Mouse (Mus musculus) heart, embryonic 11.5 days (tissue): ENCODE results near the gene Pld6. TPM values are rescaled to one million over a fixed set of nuclear protein-coding genes. Genes with fewer than 3 reads are reported as not detected.

Experiments used
- ATAC-seq: fragments of 200-750 bp; cut with Nextera tagmentation; replicated peaks from 2 replicates; pipeline ENCODE4 v1.8.0; 2017; ENCODE audit warnings: moderate library complexity; ENCODE audit not compliant: insufficient number of reproducible peaks, low FRiP score, low TSS enrichment
- H3K27ac ChIP-seq: fragments of 300-500 bp; sonication (generic); 2 replicates; pipeline ENCODE4 v1.5.1; 2014; ENCODE audit warnings: mild to moderate bottlenecking, low read depth, low read length
- H3K27me3 ChIP-seq: fragments of 300-500 bp; sonication (generic); 2 replicates; pipeline ENCODE4 v1.6.1; 2014; ENCODE audit warnings: mild to moderate bottlenecking, low read length, mixed read lengths; ENCODE audit not compliant: control insufficient read depth, insufficient read depth
- H3K36me3 ChIP-seq: fragments of 300-500 bp; sonication (generic); 2 replicates; pipeline ENCODE4 v1.6.1; 2014; ENCODE audit warnings: mild to moderate bottlenecking, low read length, moderate library complexity, mixed read lengths; ENCODE audit not compliant: control insufficient read depth, insufficient read depth
- H3K4me1 ChIP-seq: fragments of 300-500 bp; sonication (generic); 2 replicates; pipeline ENCODE4 v1.6.1; 2014; ENCODE audit warnings: low read length; ENCODE audit not compliant: control insufficient read depth, insufficient read depth
- H3K4me2 ChIP-seq: fragments of 300-500 bp; sonication (generic); 2 replicates; pipeline ENCODE4 v1.6.1; 2014; ENCODE audit warnings: mild to moderate bottlenecking, moderate library complexity
- H3K4me3 ChIP-seq: fragments of 300-500 bp; sonication (generic); 2 replicates; pipeline ENCODE4 v1.5.1; 2014; ENCODE audit warnings: low read depth, low read length
- H3K9ac ChIP-seq: fragments of 300-500 bp; sonication (generic); 2 replicates; pipeline ENCODE4 v1.6.1; 2014; ENCODE audit warnings: mild to moderate bottlenecking, low read depth, low read length, moderate library complexity
- H3K9me3 ChIP-seq: fragments of 300-500 bp; sonication (generic); replicated peaks from 2 replicates; pipeline ENCODE4 v1.6.1; 2016; ENCODE audit warnings: low read length; ENCODE audit not compliant: control insufficient read depth
- WGBS: fragments of 180-500 bp; shearing (Covaris S2); extraction: QIAGEN DNeasy Blood & Tissue Kit; methylation state at CpG from one replicate; pipeline ENCODE4 v1.1.7; 2014; ENCODE audit not compliant: insufficient replicate concordance; 5-methylcytosine and 5-hydroxymethylcytosine counted together
- polyA plus RNA-seq: library from polyadenylated mRNA; unstranded; fragments of >200 nt; fragmentation: Nextera tagmentation; extraction: Ambion mirVana; gene quantifications from 2 replicates; pipeline ENCODE4 v1.2.1, GENCODE M21; 2014

Pld6 gene
- polyA plus RNA-seq, 1 experiment from 2014 or later = 1.2 TPM

DNA sequence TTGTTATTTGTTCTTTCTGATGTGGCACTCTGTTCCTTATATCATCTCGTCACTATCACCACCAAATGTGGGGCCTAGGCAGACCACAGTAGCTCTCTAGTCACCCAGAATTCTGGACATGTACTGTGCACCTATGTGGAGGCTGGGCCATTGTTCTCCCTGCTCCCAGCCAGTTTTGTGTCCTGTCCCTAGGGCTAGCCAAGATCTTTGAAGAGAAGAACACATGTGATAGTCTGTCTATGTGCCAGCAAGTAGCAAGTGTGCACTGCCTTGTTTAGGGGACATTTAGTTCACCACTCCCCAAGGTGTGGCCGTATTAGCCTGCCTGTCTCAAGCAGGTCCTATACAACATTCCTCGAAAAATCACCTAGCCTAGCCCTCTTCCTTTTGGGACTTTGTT lies 38.4 kb downstream of the Pld6 start:
- no peaks in the 10 kb centered on the region for H3K27me3 ChIP-seq
- 89% methylated on average over 3 of the region's 3 CpGs for WGBS
- no peak overlapping the region for H3K4me2 ChIP-seq
- peaks cover 34% of the 10 kb centered on the region for H3K36me3 ChIP-seq
- H3K4me1 ChIP-seq = no peaks in the 10 kb centered on the region
- no peaks in the 10 kb centered on the region for H3K9me3 ChIP-seq
- no peak for ATAC-seq
- H3K9ac ChIP-seq = no peak overlapping the region
- H3K4me3 ChIP-seq = no peak overlapping the region
- no peak overlapping the region for H3K27ac ChIP-seq

DNA sequence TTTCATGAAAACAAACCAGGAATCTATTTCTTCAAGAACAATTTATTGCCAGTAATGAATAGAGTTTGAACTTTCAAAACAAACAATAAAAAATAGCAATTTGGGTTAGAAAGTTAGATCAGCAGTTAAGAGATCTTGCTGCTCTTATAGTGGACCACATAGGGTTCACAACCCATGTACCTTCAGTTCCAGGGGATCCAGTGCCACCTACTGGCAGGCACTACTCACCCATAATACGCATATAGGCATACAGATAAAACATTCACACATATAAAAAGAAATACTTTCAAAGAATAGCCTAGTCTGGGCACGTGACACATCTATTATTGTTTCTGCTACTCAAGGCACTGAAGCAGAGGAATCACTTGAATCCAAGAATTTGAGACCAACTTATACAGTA lies 40.8 kb downstream of the Pld6 start:
- Histone ChIP-seq H3K9me3 (no peaks in the 10 kb centered on the region), H3K27me3 (no peaks in the 10 kb centered on the region), H3K4me3 (no peak overlapping the region), H3K4me2 (no peak overlapping the region), H3K36me3 (peaks cover 34% of the 10 kb centered on the region), H3K27ac (no peak overlapping the region), H3K9ac (no peak overlapping the region), H3K4me1 (no peaks in the 10 kb centered on the region)
- no peak for ATAC-seq
- WGBS = 93% methylated on average over 2 of the region's 2 CpGs

DNA sequence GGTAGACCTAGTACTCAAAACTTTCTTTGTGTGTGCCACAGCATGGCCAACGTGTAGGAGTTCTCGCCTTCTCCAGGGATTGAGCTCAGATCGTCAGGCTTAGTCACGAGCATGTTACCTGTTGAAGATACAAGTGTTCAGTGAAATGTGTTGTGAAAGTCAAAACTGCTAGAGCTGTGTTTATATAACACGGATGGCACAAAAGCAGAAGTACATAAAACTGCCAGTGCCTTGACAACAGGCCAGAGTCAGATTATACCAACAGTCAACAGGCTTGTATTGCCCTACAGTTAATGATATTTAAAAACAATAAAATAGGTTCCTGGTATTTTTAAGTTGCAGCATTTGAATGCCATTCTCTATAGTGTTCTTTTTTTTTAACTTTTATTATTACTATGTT lies 41.6 kb downstream of the Pld6 start:
- H3K27me3 ChIP-seq = no peaks in the 10 kb centered on the region

DNA sequence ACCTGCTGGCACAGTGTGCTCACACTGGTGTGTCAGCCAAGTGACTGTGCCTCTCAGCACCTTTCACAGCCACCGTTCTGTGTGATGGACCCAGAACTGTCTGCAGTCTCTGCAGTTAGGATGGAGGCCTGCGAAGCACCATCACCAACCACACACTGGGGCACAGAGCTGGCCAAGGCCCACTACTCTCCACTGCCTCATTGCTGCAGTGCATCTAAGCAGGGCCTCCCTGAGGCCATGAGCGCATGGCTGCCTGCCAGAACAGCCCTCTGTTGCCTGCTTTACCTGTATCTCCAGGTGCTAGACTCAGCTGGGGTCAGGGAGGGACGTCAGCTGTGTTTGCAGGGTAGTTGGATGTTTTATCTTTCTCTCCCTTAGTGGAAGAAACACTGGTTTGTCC lies 43.1 kb downstream of the Pld6 start:
- H3K36me3 ChIP-seq = peaks cover 41% of the 10 kb centered on the region
- WGBS = 87% methylated on average over 4 of the region's 4 CpGs

More for the DNA sequence above, 41.6 kb downstream of the Pld6 start:
- no peaks in the 10 kb centered on the region for H3K9me3 ChIP-seq
- WGBS = 85% methylated on average over 5 of the region's 5 CpGs
- ATAC-seq = no peak
- H3K4me1 ChIP-seq = no peaks in the 10 kb centered on the region
- no peak overlapping the region for H3K27ac ChIP-seq
- H3K4me2 ChIP-seq = no peak overlapping the region
- H3K9ac ChIP-seq = no peak overlapping the region
- H3K36me3 ChIP-seq = peaks cover 41% of the 10 kb centered on the region
- H3K4me3 ChIP-seq = no peak overlapping the region

DNA sequence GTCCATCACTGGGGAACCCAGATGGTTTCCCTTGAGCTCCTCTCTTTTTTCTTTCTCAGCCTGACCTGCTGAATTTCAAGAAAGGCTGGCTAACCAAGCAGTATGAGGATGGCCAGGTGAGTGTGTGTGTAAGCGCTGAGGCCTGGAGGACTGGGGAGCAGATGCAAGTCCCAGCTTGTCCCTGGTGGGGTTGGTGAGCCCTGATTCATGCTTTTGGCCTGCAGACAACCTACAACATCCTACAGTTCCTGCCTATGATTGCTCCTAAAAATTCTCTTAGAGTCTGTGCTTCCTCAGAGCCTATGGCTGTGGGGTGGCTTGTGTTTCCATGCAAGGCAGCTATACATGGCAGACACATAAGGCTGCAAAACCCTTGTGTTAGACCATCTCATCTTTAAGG lies 43.7 kb downstream of the Pld6 start:
- no peak for ATAC-seq
- Histone ChIP-seq H3K36me3 (peaks cover 41% of the 10 kb centered on the region), H3K9me3 (no peaks in the 10 kb centered on the region), H3K9ac (no peak overlapping the region), H3K27ac (no peak overlapping the region), H3K4me1 (no peaks in the 10 kb centered on the region), H3K27me3 (no peaks in the 10 kb centered on the region), H3K4me2 (no peak overlapping the region), H3K4me3 (no peak overlapping the region)
- WGBS = 92% methylated on average over 1 of the region's 1 CpGs

More for the DNA sequence above, 43.1 kb downstream of the Pld6 start:
- 0 out of 2 replicates have a peak, but pooled peaks have one; percentile 46 for ATAC-seq
- no peak overlapping the region for H3K27ac ChIP-seq
- no peaks in the 10 kb centered on the region for H3K27me3 ChIP-seq
- no peaks in the 10 kb centered on the region for H3K4me1 ChIP-seq
- no peaks in the 10 kb centered on the region for H3K9me3 ChIP-seq
- no peak overlapping the region for H3K4me3 ChIP-seq
- H3K9ac ChIP-seq = no peak overlapping the region
- H3K4me2 ChIP-seq = no peak overlapping the region

DNA sequence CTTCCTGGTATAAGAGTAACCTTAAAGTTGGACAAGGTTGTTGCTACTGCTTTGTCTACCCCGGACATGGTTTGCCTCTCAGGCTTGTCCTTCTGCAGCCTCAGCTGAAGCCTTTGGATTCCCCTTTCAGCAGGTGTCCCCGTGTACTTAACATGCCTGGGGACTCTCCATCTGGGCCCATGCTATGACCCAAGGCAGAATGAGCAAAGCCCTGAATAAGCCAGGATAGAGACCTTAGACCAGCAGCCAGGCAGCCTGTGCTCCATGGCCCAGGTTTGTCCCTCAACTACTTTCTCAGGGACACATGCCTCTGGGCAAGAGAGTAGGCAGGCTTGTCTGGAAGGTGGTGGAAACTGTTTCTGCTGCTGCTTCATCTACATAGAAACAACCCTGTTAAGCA lies 44.1 kb downstream of the Pld6 start:
- Histone ChIP-seq H3K4me1 (no peaks in the 10 kb centered on the region), H3K4me3 (no peak overlapping the region), H3K27ac (no peak overlapping the region), H3K9ac (no peak overlapping the region), H3K36me3 (peaks cover 44% of the 10 kb centered on the region), H3K27me3 (no peaks in the 10 kb centered on the region), H3K4me2 (no peak overlapping the region), H3K9me3 (no peaks in the 10 kb centered on the region)
- 91% methylated on average over 2 of the region's 2 CpGs for WGBS
- no peak for ATAC-seq

DNA sequence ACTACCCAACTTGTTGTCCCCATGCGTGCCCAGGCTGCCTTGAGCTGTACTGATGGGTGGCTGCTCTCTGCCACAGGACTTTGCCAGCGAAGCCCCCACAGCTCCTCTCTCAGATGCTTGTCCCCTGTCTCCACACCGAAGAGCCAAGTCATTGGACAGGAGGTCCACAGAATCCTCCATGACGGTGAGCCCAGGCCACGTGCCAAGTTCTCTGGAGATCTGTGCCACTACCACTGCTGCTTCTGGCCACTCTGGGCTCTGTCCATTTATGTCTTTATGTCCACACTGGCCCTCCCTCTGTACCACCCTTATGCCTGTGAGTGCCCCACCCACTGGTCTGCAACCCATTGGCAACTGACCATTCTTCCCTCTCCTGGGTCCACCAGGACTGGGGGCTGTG lies 45.5 kb downstream of the Pld6 start:
- no peak overlapping the region for H3K4me3 ChIP-seq
- no peak overlapping the region for H3K27ac ChIP-seq
- H3K9ac ChIP-seq = no peak overlapping the region
- no peaks in the 10 kb centered on the region for H3K9me3 ChIP-seq
- no peak for ATAC-seq
- H3K4me1 ChIP-seq = no peaks in the 10 kb centered on the region
- WGBS = 93% methylated on average over 5 of the region's 5 CpGs
- peaks cover 48% of the 10 kb centered on the region for H3K36me3 ChIP-seq
- H3K4me2 ChIP-seq = no peak overlapping the region
- no peaks in the 10 kb centered on the region for H3K27me3 ChIP-seq

DNA sequence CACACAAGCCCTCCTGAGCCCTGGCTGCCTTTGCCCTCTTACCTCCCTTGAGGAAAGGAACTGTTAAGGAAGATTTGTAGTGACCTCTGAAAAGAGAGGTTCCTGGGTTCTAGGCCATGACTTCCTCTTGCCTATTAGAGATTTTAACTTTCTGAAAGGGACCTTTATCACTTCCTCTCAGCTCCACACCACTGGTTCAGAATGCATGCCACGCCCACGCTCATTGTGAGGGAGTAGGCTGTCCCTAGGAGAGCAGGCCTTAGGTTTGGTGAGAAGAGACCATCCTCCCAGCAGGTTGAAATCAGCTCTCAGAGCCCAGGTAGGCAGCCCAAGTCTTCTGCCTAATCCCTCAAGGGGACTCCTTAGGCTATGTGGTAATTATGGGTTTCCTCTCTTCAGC lies 47.4 kb downstream of the Pld6 start:
- WGBS = 68% methylated on average over 2 of the region's 2 CpGs
- no peak overlapping the region for H3K4me2 ChIP-seq
- peaks cover 53% of the 10 kb centered on the region for H3K36me3 ChIP-seq
- no peak overlapping the region for H3K9ac ChIP-seq
- ATAC-seq = no peak
- no peaks in the 10 kb centered on the region for H3K4me1 ChIP-seq
- H3K9me3 ChIP-seq = no peaks in the 10 kb centered on the region
- H3K4me3 ChIP-seq = no peak overlapping the region
- no peak overlapping the region for H3K27ac ChIP-seq
- H3K27me3 ChIP-seq = no peaks in the 10 kb centered on the region

DNA sequence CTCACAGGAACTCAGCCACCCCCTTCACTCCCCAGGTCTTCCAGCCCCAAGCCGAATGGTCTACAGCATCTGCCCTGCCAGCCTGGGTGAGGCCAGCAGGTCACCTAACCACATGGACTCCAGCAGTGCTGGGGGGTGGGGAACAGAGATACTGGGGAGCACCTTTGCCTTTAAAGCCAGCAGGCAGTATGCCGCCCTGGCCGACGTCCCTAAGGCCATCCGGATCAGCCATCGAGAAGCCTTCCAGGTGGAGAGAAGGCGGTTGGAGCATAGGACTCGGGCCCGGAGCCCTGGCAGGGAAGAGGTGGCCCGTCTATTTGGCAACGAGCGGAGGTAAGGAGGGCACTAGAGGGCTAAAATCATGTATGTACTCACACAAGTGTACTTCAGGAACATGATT lies 50.2 kb downstream of the Pld6 start:
- peaks cover 34% of the 10 kb centered on the region for H3K36me3 ChIP-seq
- H3K4me3 ChIP-seq = no peak overlapping the region
- no peak overlapping the region for H3K27ac ChIP-seq
- no peaks in the 10 kb centered on the region for H3K4me1 ChIP-seq
- 0 out of 2 replicates have a peak, but pooled peaks have one; percentile 39 for ATAC-seq
- no peaks in the 10 kb centered on the region for H3K27me3 ChIP-seq
- H3K9me3 ChIP-seq = no peaks in the 10 kb centered on the region
- 95% methylated on average over 12 of the region's 12 CpGs for WGBS
- H3K4me2 ChIP-seq = no peak overlapping the region
- H3K9ac ChIP-seq = no peak overlapping the region
